Mouse (Mus musculus): ENCODE data around the gene Polrmt.

GRCm38 (mm10) chr10:79703541-79703940 lies 42.8 kb downstream of the Polrmt start:
- TF ChIP-seq TCF12 (IDR thresholded peaks at IDR 0.05; ENCODE audit: low read depth, low read length), result no peak
- TF ChIP-seq MAFK (IDR thresholded peaks at IDR 0.05; ENCODE audit: insufficient replicate concordance, low read length), result no peak
- no peak for TF ChIP-seq CTCF (conservative IDR thresholded peaks at IDR 0.05 in 1 of 2, IDR thresholded peaks at IDR 0.05 in 1 of 2; ENCODE audit: low read depth in 2 of 2, low read length in 2 of 2)
- no peak for TF ChIP-seq CHD2 (IDR thresholded peaks at IDR 0.05; ENCODE audit: low read length)
- TF ChIP-seq ETS1 (conservative IDR thresholded peaks at IDR 0.05; ENCODE audit: low read depth, low read length), result no peak
